Mouse (Mus musculus) v-Abl transformed pro-B cells (cell line): ENCODE results near the gene Ddx41.

Source experiments
- in situ Hi-C, 2 experiments: fragments of 400-800 bp; cut with MboI; formaldehyde crosslinking; loops; one replicate each; pipeline ENCODE4 v1.15.1; 2025; ENCODE audit not compliant: unreplicated experiment in 2 of 2

The Ddx41 gene

GRCm38 (mm10) chr13:55510668-55511491 is 25.6 kb downstream of the Ddx41 start:
- in situ Hi-C loops: loop anchor here (5.0 to 10.0 kb wide), 2 partner anchors 34 to 176 kb away; no protein-coding TSS in a partner anchor

- in situ Hi-C loops: loop anchor here (5.0 to 10.0 kb wide), 2 partner anchors 33 to 175 kb away; no protein-coding TSS in a partner anchor
Observed at GRCm38 (mm10) chr13:55510332-55510667, 26.2 kb downstream of the Ddx41 start.

DNA sequence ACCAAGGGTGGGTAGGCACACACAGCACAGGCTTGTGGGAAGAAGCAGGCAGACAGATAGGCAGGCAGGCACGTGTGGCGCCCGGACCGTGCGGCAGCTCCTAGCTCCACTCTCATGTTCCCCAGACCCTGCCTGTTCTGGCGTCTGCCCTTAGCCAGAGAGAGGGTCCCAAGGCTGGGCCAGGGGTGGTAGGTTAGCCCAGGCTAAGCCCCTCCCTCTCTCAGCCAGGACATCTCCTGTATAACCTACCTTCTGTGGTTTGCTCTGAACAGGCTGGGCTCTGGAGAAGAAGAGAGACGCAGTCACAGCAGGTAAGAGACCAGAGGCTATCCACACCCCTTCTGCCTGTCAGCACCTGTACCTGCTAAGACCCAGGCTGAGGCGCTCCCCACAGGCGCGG is 27.9 kb downstream of the Ddx41 start:
- in situ Hi-C loops: no loop called here

- in situ Hi-C loops: no loop called here
Observed at GRCm38 (mm10) chr13:55507877-55508276, 28.6 kb downstream of the Ddx41 start.

GRCm38 (mm10) chr13:55506697-55507096 is 29.8 kb downstream of the Ddx41 start:
- in situ Hi-C loops: no loop called here

DNA sequence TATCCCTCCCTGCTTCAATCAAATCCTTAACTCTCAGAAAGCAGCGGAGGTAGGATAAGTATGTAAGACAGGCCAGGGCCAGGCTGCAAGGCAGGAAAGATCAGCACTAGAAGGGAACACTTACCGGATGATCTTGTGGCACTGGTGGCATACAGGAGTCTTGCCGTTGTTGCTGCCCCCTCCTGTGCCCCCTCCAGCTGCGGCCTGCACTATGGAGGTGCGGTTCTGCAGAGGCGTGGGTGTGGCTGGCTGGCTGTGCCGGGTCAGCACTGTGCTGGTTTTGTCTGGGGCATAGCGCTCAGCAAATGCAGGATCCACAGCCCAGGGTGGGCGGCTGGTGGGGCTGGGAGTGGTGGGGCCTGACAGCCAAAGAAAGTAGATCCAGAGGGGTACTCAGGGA is 30.6 kb downstream of the Ddx41 start:
- in situ Hi-C loops: no loop called here

DNA sequence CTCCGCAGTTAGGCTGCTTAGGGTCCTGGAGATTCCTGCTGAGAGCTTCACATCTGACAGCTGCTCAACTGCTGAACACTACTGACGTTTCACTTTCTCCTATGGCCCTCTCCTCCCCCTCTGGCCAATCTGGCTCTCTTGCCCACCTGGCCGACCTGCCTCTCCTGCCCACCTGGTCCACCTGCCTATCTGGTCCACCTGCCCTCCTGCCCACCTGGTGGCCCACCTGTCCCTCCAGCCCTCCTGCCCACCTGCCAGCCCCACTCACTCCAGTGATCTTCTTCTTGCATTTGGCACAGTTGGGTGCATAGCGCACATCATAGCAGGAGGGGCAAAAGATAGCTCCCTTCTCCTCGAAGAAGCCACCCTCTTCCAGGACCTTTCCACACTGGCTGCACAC is 32.1 kb downstream of the Ddx41 start:
- in situ Hi-C loops: no loop called here

DNA sequence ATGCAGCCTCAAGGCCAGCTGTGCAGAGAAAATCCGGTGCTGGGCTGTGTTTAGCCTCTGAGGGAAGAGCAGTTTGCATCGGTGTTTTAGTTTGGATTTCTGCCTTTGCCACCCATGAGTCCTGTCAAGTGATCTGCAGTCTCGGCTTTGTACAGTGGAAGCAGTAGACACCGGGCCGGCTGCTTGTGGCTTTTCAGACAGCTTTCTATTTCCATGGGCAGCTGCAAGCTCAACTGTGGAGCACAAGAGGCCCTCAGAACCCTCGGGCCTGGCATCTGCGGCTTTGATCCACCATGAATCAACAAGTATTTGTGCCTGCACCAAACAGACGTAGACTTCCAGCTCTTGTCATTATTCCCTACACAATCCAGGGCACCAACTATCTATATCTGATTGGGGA is 34.1 kb downstream of the Ddx41 start:
- in situ Hi-C loops: no loop called here

DNA sequence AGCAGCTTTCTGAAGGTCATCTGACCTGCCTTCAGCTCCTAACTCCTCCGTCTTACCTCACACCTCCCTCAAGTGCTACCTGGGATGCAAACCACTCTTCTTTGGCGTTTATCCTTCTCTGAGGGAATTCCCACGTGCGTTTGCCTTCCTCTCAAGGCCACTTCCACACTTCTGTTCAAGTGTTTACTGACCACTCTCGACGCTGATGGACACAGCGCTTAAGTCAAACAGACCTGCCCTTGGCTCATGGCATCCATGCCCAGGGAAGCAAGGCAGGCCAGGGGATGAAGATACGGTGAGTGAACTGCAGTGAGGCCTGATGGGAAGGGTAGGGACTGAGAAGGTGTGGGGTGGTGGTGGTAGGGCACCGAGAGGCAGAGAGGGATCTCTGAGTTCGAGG is 35.9 kb downstream of the Ddx41 start:
- in situ Hi-C loops: no loop called here

DNA sequence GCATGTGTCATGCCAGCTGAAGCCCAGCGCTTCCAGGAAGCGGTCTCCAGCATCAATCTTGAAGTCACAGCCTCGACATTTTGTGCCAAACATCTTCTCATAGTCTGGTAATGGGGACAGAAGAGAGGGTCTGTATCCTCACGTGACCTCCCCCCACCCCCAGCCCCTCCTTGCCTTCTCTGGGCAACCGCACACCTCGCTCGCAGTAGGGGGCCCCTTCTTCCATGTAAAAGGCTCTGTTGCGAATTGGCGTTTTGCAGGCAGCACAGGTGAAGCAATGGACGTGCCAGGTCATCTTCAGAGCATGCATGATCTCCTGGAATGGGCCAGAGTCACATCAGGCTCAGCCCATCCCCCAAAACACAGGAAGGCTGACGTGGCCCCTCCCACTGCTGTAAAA is 37.6 kb downstream of the Ddx41 start:
- in situ Hi-C loops: no loop called here

DNA sequence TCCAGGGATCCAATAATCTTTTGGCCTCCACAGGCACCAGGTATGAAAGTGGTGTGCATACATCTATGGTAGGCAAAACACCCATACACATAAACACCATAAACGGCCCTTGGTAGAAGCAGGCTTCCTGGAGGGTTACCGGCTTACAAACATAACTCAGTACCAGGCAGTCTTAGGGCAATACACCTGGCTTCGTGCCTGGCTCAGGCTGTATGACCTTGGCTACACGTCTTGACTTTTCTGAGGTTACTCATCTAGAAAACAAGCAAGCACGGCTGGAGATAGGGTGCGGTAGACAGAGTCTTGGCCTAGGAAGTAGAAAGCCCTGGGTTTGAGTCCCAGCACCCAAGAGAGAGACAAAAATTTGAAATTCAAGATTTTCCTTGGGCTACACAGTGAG is 39.8 kb downstream of the Ddx41 start:
- in situ Hi-C loops: no loop called here

- in situ Hi-C loops: no loop called here
Observed at GRCm38 (mm10) chr13:55495702-55496101, 40.8 kb downstream of the Ddx41 start.

DNA sequence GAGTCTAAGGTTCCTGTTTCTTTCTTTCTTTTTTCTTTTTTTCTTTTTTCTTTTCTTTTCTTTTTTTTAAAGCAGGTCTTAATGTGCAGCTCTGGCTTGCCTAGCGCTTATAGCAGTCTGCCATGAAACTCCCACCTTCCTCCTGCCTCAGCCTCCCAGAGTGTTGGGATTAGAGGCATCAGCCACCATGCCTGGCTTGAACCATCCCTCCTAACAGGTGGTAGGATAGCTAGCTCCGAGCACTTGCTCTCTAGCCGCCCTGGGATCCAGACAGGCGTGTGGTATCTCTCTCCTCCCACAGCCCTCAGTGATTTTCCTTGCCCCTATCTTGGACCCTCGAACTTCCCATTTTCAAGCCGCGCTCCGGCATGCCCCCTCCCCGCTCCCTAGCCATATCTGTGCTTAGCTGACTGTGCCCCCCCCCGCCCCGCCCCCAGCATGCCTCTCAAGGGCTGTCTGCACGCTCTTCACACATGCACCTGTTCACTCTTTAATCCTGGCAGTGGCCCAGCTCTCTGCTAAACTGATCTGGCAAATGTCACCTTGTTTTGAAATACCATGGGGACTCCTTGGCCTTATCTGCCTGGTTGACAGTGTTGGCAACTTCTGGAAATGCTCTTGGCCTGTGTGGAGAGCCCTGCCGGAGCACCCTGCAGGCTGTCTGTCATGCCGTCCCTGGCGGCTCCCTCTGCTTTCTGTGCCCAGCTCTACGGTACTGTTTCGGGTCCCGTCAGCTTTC is 41.4 kb downstream of the Ddx41 start:
- in situ Hi-C loops: no loop called here

GRCm38 (mm10) chr13:55494257-55494656 is 42.2 kb downstream of the Ddx41 start:
- in situ Hi-C loops: no loop called here

- in situ Hi-C loops: no loop called here
Observed at GRCm38 (mm10) chr13:55487578-55488498, 48.6 kb downstream of the Ddx41 start, which contains the start of gene Dbn1. Dbn1 (minus strand) TSS chr13:55488111.

DNA sequence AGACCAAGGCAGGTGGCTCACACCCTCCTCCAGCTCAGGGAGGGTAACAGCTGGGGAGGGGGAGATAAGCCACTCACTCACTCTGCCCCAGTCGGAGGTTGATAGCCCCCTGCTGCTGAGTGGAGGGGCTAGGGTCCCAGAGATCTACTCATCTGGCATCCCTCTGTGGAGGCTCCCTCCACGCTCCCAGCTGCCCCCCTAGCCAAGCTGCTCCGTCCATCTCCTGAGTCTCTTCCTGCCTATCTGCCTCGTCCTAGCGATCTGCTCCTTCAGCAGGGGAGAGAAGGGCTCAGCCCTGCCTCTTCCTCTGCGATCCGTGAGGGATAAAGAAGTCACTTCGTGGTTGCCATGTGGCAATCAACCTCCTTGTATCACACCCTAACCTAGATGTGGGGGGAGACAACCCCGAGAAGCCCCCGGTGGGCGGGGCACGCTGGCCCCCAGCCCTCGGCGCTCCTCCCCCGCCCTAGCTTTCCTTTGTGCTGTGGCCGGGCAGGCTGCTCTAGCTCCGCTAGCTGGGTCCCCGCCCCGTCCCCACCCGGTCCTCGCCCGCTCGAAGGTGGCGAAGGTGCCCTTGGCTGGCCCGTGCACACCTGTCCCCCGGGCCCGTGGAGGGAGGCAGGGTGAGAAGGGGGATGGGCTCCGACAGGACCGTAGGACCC is 49.4 kb downstream of the Ddx41 start:
- in situ Hi-C loops: no loop called here

- in situ Hi-C loops: no loop called here
Observed at GRCm38 (mm10) chr13:55486029-55486794, 50.2 kb downstream of the Ddx41 start.

DNA sequence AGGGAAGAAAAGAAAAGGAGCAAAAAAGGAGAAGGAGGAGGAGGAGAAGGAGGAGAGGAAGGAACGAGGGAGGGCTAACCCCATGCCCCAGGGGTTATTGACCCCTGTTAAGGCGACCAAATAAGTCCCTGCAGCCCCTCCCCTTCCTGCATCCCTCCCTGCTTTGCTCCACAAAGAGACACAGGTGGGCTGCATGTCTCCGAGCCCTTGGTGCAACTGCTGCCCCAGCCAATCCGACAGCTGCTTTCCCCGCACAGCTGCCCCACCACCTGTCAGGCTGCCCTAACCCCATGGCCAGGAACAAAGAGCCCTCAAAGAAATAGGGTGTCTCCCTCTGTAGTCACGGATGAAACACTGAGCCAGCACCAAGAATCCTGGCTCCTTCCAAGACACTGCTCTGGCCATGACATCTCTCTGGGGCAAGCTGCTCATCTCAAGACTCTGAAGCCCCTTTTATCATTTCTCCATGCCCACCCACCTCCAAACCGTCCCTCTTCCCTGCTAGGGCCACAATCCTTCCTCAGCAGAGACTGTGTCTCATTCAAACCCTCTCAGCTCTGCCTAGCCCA is 51.9 kb downstream of the Ddx41 start:
- in situ Hi-C loops: no loop called here

DNA sequence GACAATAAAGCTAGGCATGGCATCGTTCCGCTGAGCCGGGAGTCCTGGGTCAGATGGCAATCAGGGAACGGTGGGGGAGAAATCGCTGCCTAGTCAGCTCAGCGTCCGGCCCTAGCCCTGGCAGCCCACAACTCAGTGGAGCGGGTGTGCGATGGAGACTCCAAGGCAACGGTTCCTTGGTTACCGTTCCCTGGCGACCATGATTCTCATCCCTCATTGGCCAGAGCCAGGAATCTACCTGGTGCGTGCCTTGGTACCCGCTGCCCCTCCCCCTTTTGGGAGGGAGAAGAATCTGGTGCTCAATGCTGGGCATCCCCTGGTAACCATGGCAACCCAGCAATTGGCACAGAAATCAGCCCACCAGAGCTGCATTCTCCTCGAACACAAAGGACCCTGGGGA is 52.9 kb downstream of the Ddx41 start:
- in situ Hi-C loops: no loop called here
